Comparison of ENCODE assay signal across 11 mouse cellular contexts in the genomic region with DNA sequence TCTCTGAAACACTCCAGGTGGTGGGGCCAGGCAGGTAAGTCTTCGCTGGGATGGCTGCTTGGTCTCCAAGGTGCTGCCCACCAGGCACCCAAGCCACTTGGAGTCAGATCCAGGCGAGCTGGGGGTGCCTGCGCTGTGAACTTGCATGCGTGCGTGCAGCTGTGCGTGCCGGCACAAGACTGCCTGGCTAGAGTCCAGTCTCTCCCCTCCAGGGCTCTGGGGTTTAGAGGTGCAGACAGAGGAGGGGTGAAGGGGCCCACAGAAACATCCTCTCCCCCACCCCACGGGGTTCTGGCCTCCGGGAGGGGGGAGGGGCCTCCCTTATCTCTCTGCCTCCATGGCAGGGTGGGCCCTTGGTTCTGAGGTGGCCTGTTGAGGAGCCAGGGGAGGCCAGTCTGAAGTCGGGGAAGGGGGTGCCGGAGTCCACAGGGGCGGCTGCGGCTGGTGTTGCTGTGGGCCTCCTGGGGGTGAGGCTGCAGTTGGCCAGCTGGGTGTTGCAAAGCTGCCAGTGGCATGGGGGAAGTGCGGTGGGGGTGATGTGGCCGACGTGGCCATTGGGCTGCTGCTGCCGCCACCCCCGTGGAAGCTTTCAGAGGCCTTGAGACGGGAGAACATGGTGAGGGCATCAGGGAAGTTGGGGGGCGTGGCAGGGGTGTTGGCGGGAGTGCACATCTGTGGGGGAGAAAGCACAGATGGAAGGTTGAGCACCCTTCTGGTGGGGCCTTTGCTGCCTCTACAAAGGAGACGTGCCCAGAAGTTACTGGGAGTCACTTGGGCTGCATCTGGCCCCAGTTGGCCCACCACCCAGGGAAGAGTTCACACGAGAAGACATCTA. TPM values are rescaled to one million over a fixed set of nuclear protein-coding genes. Genes with fewer than 3 reads are reported as not detected.
DNase-seq lines count a peak whose midpoint lies in the region; ATAC-seq and TF ChIP-seq lines count a peak whose summit lies in the region.
"Had no signal": no experiment of that assay in that cellular context is flagged by ENCODE, and none has a peak within 500 bp of the region (broad histone marks: within the 10 kb centered on the region; RNA-seq: fewer than 3 reads in every experiment).

No protein-coding gene starts in this region.

- no peaks in the 10 kb centered on the region for H3K9me3 ChIP-seq in heart, embryonic 11.5 days (replicated peaks; ENCODE audit: control insufficient read depth, low read length)
- H3K9me3 ChIP-seq in lung, embryonic 14.5 days (ENCODE audit: low read depth, low read length): no peaks in the 10 kb centered on the region
- H3K9me3 ChIP-seq in limb, embryonic 10.5 days (replicated peaks): no peaks in the 10 kb centered on the region
- no peaks in the 10 kb centered on the region for H3K9me3 ChIP-seq in liver, embryonic 11.5 days (ENCODE audit: control insufficient read depth, low read length)

- peaks cover 11% of the 10 kb centered on the region for H3K36me3 ChIP-seq in heart, embryonic 11.5 days (ENCODE audit: control insufficient read depth, insufficient read depth, low read length)
- H3K36me3 ChIP-seq in lung, embryonic 14.5 days (ENCODE audit: insufficient read depth): peaks cover 33% of the 10 kb centered on the region
- H3K36me3 ChIP-seq in limb, embryonic 10.5 days: peaks cover 45% of the 10 kb centered on the region
- H3K36me3 ChIP-seq in liver, embryonic 11.5 days (ENCODE audit: control insufficient read depth, insufficient read depth, low read length): peaks cover 13% of the 10 kb centered on the region

- 82% methylated on average over 23 of the region's 23 CpGs for WGBS in heart, embryonic 11.5 days (ENCODE audit: insufficient replicate concordance)
- WGBS in lung, embryonic 14.5 days: 57% methylated on average over 23 of the region's 23 CpGs
- 95% methylated on average over 23 of the region's 23 CpGs for WGBS in limb, embryonic 10.5 days
- whole genome bisulfite sequencing in liver, embryonic 11.5 days: 71% methylated on average over 23 of the region's 23 CpGs

- peaks cover 27% of the 10 kb centered on the region for H3K4me1 ChIP-seq in heart, embryonic 11.5 days (ENCODE audit: control insufficient read depth, insufficient read depth, low read length)
- peaks cover 13% of the 10 kb centered on the region for H3K4me1 ChIP-seq in lung, embryonic 14.5 days (ENCODE audit: insufficient read depth)
- H3K4me1 ChIP-seq in limb, embryonic 10.5 days: peaks cover 16% of the 10 kb centered on the region
- H3K4me1 ChIP-seq in liver, embryonic 11.5 days (replicated peaks; ENCODE audit: control insufficient read depth, insufficient read depth, low read length): peaks cover 31% of the 10 kb centered on the region

- 0 out of 2 replicates have a peak overlapping the region, but pooled peaks have one; percentile 6 for H3K27ac ChIP-seq in heart, embryonic 11.5 days (ENCODE audit: low read depth, low read length)
- peak overlapping the region; percentile 73 for H3K27ac ChIP-seq in lung, embryonic 14.5 days (ENCODE audit: low read depth)
- H3K27ac ChIP-seq in limb, embryonic 10.5 days: 0 out of 2 replicates have a peak overlapping the region, but pooled peaks have one; percentile 5
- H3K27ac ChIP-seq in liver, embryonic 11.5 days (ENCODE audit: low read depth, low read length): no peak overlapping the region

- H3K4me2 ChIP-seq in heart, embryonic 11.5 days: peak overlapping the region; percentile 3
- H3K4me2 ChIP-seq in lung, embryonic 14.5 days: peak overlapping the region; percentile 29
- H3K4me2 ChIP-seq in liver, embryonic 11.5 days: peak overlapping the region; percentile 45

- H3K27me3 ChIP-seq in heart, embryonic 11.5 days (ENCODE audit: control insufficient read depth, insufficient read depth, low read length): no peaks in the 10 kb centered on the region
- no peaks in the 10 kb centered on the region for H3K27me3 ChIP-seq in lung, embryonic 14.5 days (ENCODE audit: insufficient read depth, low read length)
- H3K27me3 ChIP-seq in limb, embryonic 10.5 days (ENCODE audit: low read depth, poor library complexity, severe bottlenecking): no peaks in the 10 kb centered on the region
- H3K27me3 ChIP-seq in liver, embryonic 11.5 days (replicated peaks; ENCODE audit: control insufficient read depth, insufficient read depth, low read length): no peaks in the 10 kb centered on the region
- H3K27me3 ChIP-seq: CH12.LX had no signal

- TF ChIP-seq CTCF in lung, embryonic 14.5 days (IDR thresholded peaks at IDR 0.05; ENCODE audit: low read depth): no peak

- DNase-seq in heart, adult 8-10 months (ENCODE audit: low spot score): no peak
- peak; percentile 44 for DNase-seq in lung, embryonic 14.5 days
- DNase-seq in lung, postnatal 14 days: no peak
- DNase-seq in limb, embryonic 10.5 days (ENCODE audit: low spot score): no peak
- DNase-seq in liver, embryonic 11.5 days (ENCODE audit: low spot score): no peak

- ATAC-seq in heart, embryonic 11.5 days (replicated peaks; ENCODE audit: insufficient number of reproducible peaks, low FRiP score, low TSS enrichment): no peak
- ATAC-seq in lung, embryonic 14.5 days (ENCODE audit: insufficient read depth): no peak
- no peak for ATAC-seq in liver, embryonic 11.5 days (replicated peaks; ENCODE audit: low FRiP score)
- ATAC-seq in inflammation-experienced regulatory T-cells, adult 6 months: no peak
- ATAC-seq: hindbrain, embryonic 16.5 days had no signal

- peak overlapping the region; percentile 39; the same call in 1 of the 2 replicates for H3K9ac ChIP-seq in heart, embryonic 11.5 days (ENCODE audit: low read depth, low read length)
- H3K9ac ChIP-seq in lung, embryonic 14.5 days: peak overlapping the region; percentile 0; the same call in 1 of the 2 replicates
- peak overlapping the region; percentile 17; the same call in 1 of the 2 replicates for H3K9ac ChIP-seq in liver, embryonic 11.5 days (ENCODE audit: low read depth, low read length)

- no peak overlapping the region for H3K4me3 ChIP-seq in heart, embryonic 11.5 days (ENCODE audit: low read depth, low read length)
- H3K4me3 ChIP-seq in lung, embryonic 14.5 days (ENCODE audit: low read depth, low read length): no peak overlapping the region
- H3K4me3 ChIP-seq in limb, embryonic 10.5 days: no peak overlapping the region
- no peak overlapping the region for H3K4me3 ChIP-seq in liver, embryonic 11.5 days (ENCODE audit: low read depth, low read length)

RNA-seq across cellular contexts. Expression of gene Ubald1, which starts 4.7 kb away (rescaled TPM):
- polyA plus RNA-seq in heart, embryonic 11.5 days (2014; fragmentation: Nextera tagmentation; extraction: Ambion mirVana): 27.4 and 28.8 TPM in 2 replicates
- total RNA-seq in heart, adult 8-10 months (2022): 10 to 100 TPM; 14.6 to 20.6 (median 19.2) TPM
- 38.7 and 39.3 TPM in 2 replicates for polyA plus RNA-seq in lung, embryonic 14.5 days (2014; fragmentation: Nextera tagmentation; extraction: Ambion mirVana)
- polyA plus RNA-seq in limb, embryonic 10.5 days (2016; fragmentation: Nextera tagmentation; extraction: Ambion mirVana): 43.6 and 43.8 TPM in 2 replicates
- 26.4 and 29.9 TPM in 2 replicates for polyA plus RNA-seq in liver, embryonic 11.5 days (2014; fragmentation: Nextera tagmentation; extraction: Ambion mirVana)
- polyA plus RNA-seq in inflammation-experienced regulatory T-cells, adult 6 months (2017; shearing (Covaris generic)): 10 to 100 TPM; 19.4 to 25.2 (median 20.9) TPM

RNA-seq across cellular contexts. Expression of gene Mgrn1, which starts 10.6 kb away (rescaled TPM):
- polyA plus RNA-seq in heart, embryonic 11.5 days (2014; fragmentation: Nextera tagmentation; extraction: Ambion mirVana): 96.8 and 112 TPM in 2 replicates
- total RNA-seq in heart, adult 8-10 months (2022): 100 to 1,000 TPM; 166 to 200 (median 185) TPM
- polyA plus RNA-seq in lung, embryonic 14.5 days (2014; fragmentation: Nextera tagmentation; extraction: Ambion mirVana): 88.0 and 88.8 TPM in 2 replicates
- 68.0 and 84.5 TPM in 2 replicates for polyA plus RNA-seq in limb, embryonic 10.5 days (2016; fragmentation: Nextera tagmentation; extraction: Ambion mirVana)
- 50.5 and 52.5 TPM in 2 replicates for polyA plus RNA-seq in liver, embryonic 11.5 days (2014; fragmentation: Nextera tagmentation; extraction: Ambion mirVana)
- 10 to 100 TPM; 18.0 to 42.4 (median 35.7) TPM for polyA plus RNA-seq in inflammation-experienced regulatory T-cells, adult 6 months (2017; shearing (Covaris generic))

RNA-seq across cellular contexts. Expression of gene 4930562C15Rik, which starts 40.2 kb away (rescaled TPM):
- polyA plus RNA-seq in heart, embryonic 11.5 days (2014; fragmentation: Nextera tagmentation; extraction: Ambion mirVana): 0.25 and 0.79 TPM in 2 replicates
- total RNA-seq in heart, adult 8-10 months (2022): not detected
- 1.0 and 1.1 TPM in 2 replicates for polyA plus RNA-seq in lung, embryonic 14.5 days (2014; fragmentation: Nextera tagmentation; extraction: Ambion mirVana)
- 0.40 and 0.71 TPM in 2 replicates for polyA plus RNA-seq in limb, embryonic 10.5 days (2016; fragmentation: Nextera tagmentation; extraction: Ambion mirVana)
- polyA plus RNA-seq in liver, embryonic 11.5 days (2014; fragmentation: Nextera tagmentation; extraction: Ambion mirVana): 0.19 and 0.33 TPM in 2 replicates
- polyA plus RNA-seq in inflammation-experienced regulatory T-cells, adult 6 months (2017; shearing (Covaris generic)): 1 to 10 TPM in 2 of 3 experiments, under 1 TPM in 1; 0.79 to 2.9 (median 1.3) TPM
- total RNA-seq: adrenal gland, postnatal 36 days; layer of hippocampus, adult 18-20 months had no signal
